Mouse (Mus musculus) liver, adult 10 weeks (tissue): ENCODE data around the gene Arpc4. TPM values are rescaled to one million over a fixed set of nuclear protein-coding genes. Genes with fewer than 3 reads are reported as not detected.

Experiments used
- polyA plus RNA-seq: library from polyadenylated mRNA; stranded (reverse); fragments of 350-450 nt; fragmentation: Illumina TruSeq; extraction: RNeasy Lipid Tissue Mini Kit (QIAGEN cat#74804); gene quantifications from one replicate; pipeline ENCODE4 v1.2.3, GENCODE M21; 2014; ENCODE audit warnings: low read depth, low replicate concordance

The Arpc4 gene
- polyA plus RNA-seq: 50.2 TPM

DNA sequence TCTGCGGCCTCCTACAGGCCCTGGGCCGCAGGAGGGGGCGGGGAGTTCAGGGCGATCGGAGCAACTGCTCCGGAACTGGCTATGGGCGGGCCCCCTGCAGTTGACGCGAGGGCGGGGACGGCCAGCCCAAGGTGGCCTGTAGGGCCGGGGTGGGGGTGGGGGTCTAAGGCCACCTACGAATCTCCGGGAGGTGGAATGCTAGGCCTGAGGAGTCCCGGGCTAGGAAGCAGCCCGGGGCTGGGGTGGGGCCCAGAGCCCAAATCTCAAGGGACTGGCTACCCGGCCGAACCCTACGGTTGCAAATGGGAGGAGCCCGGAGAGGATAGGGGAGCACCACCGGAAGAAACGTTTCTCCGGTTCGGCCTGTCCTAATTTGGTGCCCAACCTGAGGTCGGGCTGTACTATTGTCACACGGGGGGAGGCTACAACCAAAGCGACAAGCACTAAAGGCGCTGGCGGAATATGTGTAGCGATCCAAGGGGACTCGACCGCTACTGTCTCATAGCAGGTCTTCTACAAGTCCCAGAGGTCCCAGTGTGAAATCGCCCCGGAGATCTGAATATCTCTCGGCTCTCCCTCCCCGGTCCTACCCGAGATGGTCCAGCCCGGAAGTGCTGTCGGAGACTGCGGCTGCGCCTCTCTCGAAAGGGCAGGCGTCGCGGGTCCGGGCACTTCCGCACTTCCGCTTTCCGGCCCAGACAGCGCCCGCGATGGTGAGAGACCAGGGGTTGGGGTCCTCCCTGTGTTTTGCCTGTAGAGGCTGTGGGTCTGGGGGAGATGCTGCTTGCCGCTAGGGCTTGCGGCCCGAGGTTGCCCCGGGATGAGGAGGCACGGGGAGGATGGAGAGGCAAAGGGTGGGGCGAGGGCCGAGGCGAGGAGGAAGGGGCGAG is at the start of gene Arpc4, which contains the start of gene Tada3:
Gene Arpc4, plus strand, starts transcription at position 620 of the 890 bp plus-strand sequence.
Gene Tada3, minus strand, starts transcription at position 388 of the 890 bp plus-strand sequence.

GRCm38 (mm10) chr6:113343177-113344092 is 34.5 kb upstream of the Arpc4 start, which contains the start of gene Camk1:
Gene Camk1 (minus strand): TSS chr6:113343984.

GRCm38 (mm10) chr6:113388960-113389359 is 11.0 kb downstream of the Arpc4 start, which contains the start of gene Ttll3:
Gene Ttll3 (plus strand): TSS chr6:113389260.

DNA sequence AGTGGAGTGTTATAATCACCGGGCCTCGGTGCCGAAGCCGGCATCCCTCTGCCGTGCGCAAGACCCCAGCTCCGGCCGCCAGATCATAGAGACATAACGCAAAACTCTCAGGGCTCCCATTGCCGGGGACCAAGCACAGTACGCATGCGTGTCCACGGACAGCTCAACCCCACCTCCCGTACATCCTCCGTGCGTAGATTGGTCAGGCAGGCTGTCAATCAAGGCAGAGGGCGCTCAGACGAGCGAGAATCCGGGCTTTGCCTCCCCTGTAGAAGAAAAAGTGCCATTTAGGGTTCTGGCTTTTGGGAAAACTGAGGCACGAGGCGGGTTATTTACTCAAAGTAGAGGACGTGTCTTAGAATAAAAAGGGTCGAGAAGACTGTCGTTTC is 41.3 kb downstream of the Arpc4 start, which contains the start of gene Rpusd3:
Gene Rpusd3, minus strand, starts transcription at position 142 of the 389 bp plus-strand sequence.

GRCm38 (mm10) chr6:113435664-113436205 is 57.8 kb downstream of the Arpc4 start, which contains the start of gene Cidec:
Gene Cidec (minus strand): TSS chr6:113435760.

Other genes starting within 250 kb of the Arpc4 start
- gene Lhfpl4, start 182.7 kb upstream of the Arpc4 start, polyA plus RNA-seq: not detected
- 15.3 TPM for gene Mtmr14, start 140.3 kb upstream of the Arpc4 start, polyA plus RNA-seq
- not detected for gene Cpne9, start 95.8 kb upstream of the Arpc4 start, polyA plus RNA-seq
- 1.6 TPM for gene Brpf1, start 71.0 kb upstream of the Arpc4 start, polyA plus RNA-seq
- 1.8 TPM for gene Ogg1, start 51.1 kb upstream of the Arpc4 start, polyA plus RNA-seq
- gene Camk1, start 34.1 kb upstream of the Arpc4 start, polyA plus RNA-seq: 7.2 TPM
- 1.7 TPM for gene Tada3, start 232 bp upstream of the Arpc4 start, polyA plus RNA-seq
- 0.93 TPM for gene Ttll3, start 11.1 kb downstream of the Arpc4 start, polyA plus RNA-seq
- 1.1 TPM for gene Rpusd3, start 41.2 kb downstream of the Arpc4 start, polyA plus RNA-seq
- gene Cidec, start 57.6 kb downstream of the Arpc4 start, polyA plus RNA-seq: not detected
- 15.9 TPM for gene Jagn1, start 64.5 kb downstream of the Arpc4 start, polyA plus RNA-seq
- 0.21 TPM for gene Il17re, start 80.4 kb downstream of the Arpc4 start, polyA plus RNA-seq
- 1.3 TPM for gene Il17rc, start 93.3 kb downstream of the Arpc4 start, polyA plus RNA-seq
- 5.1 TPM for gene Creld1, start 105.2 kb downstream of the Arpc4 start, polyA plus RNA-seq
- gene Prrt3, start 123.8 kb downstream of the Arpc4 start, polyA plus RNA-seq: not detected
- 52.6 TPM for gene Emc3, start 153.5 kb downstream of the Arpc4 start, polyA plus RNA-seq
- 0.13 TPM for gene Fancd2, start 153.6 kb downstream of the Arpc4 start, polyA plus RNA-seq
- gene Fancd2os, start 222.6 kb downstream of the Arpc4 start, polyA plus RNA-seq: not detected
- gene Brk1, start 226.7 kb downstream of the Arpc4 start, polyA plus RNA-seq: 31.4 TPM
- gene Vhl, start 245.8 kb downstream of the Arpc4 start, polyA plus RNA-seq: 9.2 TPM